Mouse (Mus musculus): ENCODE data around the gene Cyb5b. TPM values are rescaled to one million over a fixed set of nuclear protein-coding genes. Genes with fewer than 3 reads are reported as not detected.

Cyb5b gene
- polyA plus RNA-seq, 1 experiment from 2014 or later = 51.2 TPM

Other genes starting within 250 kb of the Cyb5b start
- gene Sntb2, start 214.9 kb upstream of the Cyb5b start, polyA plus RNA-seq (2015; fragmentation: Nextera tagmentation; extraction: Ambion mirVana) = 12.6 and 15.8 TPM in 2 replicates
- gene Vps4a, start 119.4 kb upstream of the Cyb5b start, polyA plus RNA-seq (2015; fragmentation: Nextera tagmentation; extraction: Ambion mirVana) = 52.8 and 57.3 TPM in 2 replicates
- gene Pdf, start 102.0 kb upstream of the Cyb5b start, polyA plus RNA-seq (2015; fragmentation: Nextera tagmentation; extraction: Ambion mirVana) = 42.3 and 49.8 TPM in 2 replicates
- gene Cog8, start 94.0 kb upstream of the Cyb5b start, polyA plus RNA-seq (2015; fragmentation: Nextera tagmentation; extraction: Ambion mirVana) = 25.1 and 28.9 TPM in 2 replicates
- 46.8 and 54.4 TPM in 2 replicates for gene Nip7, start 93.8 kb upstream of the Cyb5b start, polyA plus RNA-seq (2015; fragmentation: Nextera tagmentation; extraction: Ambion mirVana)
- not detected in 2 replicates for gene Tmed6, start 85.0 kb upstream of the Cyb5b start, polyA plus RNA-seq (2015; fragmentation: Nextera tagmentation; extraction: Ambion mirVana)
- gene Terf2, start 54.1 kb upstream of the Cyb5b start, polyA plus RNA-seq (2015; fragmentation: Nextera tagmentation; extraction: Ambion mirVana) = 9.5 and 10.4 TPM in 2 replicates
- gene Nfat5, start 142.8 kb downstream of the Cyb5b start, polyA plus RNA-seq (2015; fragmentation: Nextera tagmentation; extraction: Ambion mirVana) = 10.4 and 11.4 TPM in 2 replicates

Data from heart, embryonic 15.5 days (tissue).